Mouse (Mus musculus): ENCODE results near the gene Psmc3.

- TF ChIP-seq POLR2A (IDR thresholded peaks at IDR 0.05; ENCODE audit: control insufficient read depth, low read depth, low read length) (no peak), CTCF (IDR thresholded peaks at IDR 0.05; ENCODE audit: control insufficient read depth, insufficient read depth, insufficient replicate concordance, low read depth, low read length) (no peak)
Measured at GRCm38 (mm10) chr2:91027391-91028214, 26.2 kb upstream of the Psmc3 start.

Measured in testis, adult 2 months (tissue).